Mouse (Mus musculus): ENCODE data around the gene Cct6b.

The Cct6b gene

DNA sequence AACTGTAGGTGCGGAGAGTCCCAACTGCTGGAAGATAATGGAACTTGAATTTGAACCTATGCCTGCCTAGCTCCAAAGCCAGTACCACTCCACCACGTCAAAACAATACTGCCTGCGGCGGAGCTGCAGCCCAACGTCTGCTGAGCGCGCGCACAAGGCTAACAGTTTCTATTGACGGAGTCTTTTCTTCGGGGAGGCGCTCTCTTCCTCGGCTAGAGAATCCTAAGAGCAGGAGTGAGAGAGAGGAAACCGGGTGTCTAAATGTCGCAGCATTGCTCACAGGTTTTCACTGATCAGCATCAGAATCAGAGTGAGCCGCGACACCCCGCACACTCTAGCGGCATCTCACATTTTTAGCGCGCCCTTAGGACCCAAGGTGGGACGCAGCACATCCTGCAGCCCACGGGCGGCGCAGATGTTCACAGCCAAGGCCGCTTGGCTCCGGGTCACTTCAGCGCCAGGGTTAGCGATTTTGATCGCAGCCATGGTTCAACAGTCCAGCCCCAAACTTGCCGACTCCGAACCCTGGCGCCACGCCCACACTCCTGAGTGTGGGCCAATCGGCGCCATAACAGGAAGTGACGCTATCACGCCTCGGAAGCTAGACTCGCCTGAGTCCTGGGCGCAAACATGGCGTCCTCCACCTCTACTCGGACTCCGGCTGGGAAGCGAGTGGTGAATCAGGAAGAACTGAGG is at the start of gene Cct6b, which contains the start of gene Zfp830:
Gene Cct6b (minus strand): TSS at position 580 of the 696 bp plus-strand sequence.
Gene Zfp830 (plus strand): TSS at position 604 of the 696 bp plus-strand sequence.
- DNase-seq (ENCODE audit: low read depth, low spot score): peak; percentile 95

- DNase-seq (ENCODE audit: low read depth, low spot score): no peak
Measured at GRCm38 (mm10) chr11:82808485-82808884, 44.4 kb upstream of the Cct6b start.

DNA sequence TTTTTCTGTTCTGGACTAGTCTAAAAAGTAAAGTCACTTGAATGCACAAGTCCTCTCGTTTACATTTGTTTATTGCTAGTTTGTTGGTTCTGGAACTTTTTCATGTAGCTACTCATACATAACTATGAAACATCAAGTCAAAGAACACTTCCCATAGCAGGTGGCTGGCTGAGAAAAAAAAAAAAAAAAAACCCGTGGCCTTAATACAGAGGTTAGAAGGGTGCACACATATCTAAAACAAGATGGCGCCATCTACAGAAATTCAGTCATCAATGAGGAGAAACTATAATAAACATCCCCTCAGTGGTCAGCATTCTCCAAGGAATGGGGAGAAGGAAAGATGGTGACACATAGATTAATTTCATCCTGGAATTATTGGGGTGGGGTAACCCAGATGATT is 43.2 kb upstream of the Cct6b start:
- DNase-seq (ENCODE audit: low read depth, low spot score): no peak

GRCm38 (mm10) chr11:82806656-82807055 is 42.5 kb upstream of the Cct6b start:
- DNase-seq (ENCODE audit: low read depth, low spot score): no peak

DNA sequence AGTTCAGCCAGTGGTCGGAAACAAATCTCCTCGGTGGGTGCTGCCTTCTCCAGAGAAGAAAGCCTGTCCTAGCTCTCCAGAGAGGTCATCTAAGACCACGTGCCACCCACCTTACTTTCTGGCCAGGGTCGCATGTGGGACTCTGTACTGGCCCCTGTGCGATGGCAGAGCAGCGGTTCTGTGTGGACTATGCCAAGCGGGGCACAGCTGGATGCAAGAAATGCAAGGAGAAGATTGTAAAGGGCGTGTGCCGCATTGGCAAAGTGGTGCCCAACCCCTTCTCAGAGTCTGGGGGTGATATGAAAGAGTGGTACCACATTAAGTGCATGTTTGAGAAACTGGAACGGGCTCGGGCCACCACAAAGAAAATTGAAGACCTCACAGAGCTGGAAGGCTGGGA is 19.3 kb upstream of the Cct6b start:
- no peak for DNase-seq (ENCODE audit: low read depth, low spot score)

- DNase-seq (ENCODE audit: low read depth, low spot score): no peak
Measured at GRCm38 (mm10) chr11:82782197-82782596, 18.1 kb upstream of the Cct6b start.

DNA sequence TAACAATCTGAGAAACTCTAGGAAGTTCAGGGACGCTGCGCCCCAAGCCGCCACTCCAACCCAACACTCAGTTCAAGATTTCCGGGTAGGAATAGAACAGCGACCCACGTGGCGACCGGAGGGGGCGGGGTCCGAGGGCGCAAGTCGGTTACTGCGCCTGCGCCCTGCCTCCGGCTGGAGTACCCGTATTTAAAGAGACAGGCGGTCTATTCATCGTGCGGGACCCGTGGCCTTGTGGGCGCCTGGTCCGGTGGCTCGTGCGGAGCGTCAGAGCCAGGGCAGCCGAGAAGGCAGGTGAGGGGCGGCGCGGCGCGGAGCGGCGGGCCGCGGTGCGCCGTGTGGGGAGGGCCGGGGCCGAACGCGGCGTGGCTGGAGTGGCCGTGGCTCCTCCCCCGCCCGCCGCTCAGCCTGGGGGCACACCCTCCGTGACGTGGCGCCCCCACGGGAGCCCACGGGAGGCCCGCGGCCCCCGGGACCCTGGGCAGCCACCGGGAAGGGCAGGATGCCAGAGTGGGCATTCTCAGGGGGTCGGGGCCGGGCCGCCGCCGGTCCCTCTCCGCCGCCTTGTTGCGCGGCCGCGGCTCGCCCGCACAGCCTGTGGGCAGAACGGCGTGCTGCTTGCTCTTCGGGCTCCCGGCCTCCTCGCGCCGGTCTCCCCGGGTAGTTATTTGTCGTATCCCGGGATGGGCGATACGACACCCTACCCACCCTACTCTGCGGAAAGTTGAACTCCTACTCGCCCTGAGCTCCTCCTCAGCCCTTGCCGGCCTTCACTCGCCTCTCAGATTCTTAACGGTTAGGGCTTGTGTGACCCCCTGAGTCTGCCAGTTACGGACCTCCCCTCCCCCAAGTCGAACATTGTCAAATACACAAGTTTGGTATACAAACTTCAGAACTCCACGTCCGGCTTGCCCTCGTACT is 17.1 kb upstream of the Cct6b start, which contains the start of gene Lig3:
Gene Lig3 (plus strand): TSS at position 126 of the 921 bp plus-strand sequence.
- peak; percentile 95 for DNase-seq (ENCODE audit: low read depth, low spot score)

GRCm38 (mm10) chr11:82780134-82780533 is 16.0 kb upstream of the Cct6b start:
- DNase-seq (ENCODE audit: low read depth, low spot score): no peak

DNA sequence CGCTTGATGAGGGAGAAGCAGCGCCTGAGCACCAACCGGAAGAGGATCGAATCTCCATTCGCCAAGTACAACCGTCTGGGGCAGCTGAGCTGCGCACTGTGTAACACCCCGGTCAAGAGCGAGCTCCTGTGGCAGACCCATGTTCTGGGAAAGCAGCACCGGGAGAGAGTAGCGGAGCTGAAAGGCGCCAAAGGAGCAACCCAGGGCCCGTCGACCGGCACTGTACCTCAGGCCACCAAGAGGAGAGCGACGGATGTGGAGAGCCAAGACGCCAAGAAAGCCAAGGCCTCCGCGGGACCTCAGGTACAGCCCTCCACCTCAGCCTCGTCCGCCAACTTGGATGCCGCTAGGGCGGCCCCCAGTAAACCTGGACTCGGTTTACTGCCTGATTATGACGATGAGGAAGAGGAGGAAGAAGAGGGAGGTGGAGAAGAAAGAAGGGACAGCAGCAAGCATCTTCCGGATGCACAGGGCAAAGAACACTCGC is 360 bp upstream of the Cct6b start:
- no peak for DNase-seq (ENCODE audit: low read depth, low spot score)

GRCm38 (mm10) chr11:82763261-82763660 is 860 bp downstream of the Cct6b start:
- DNase-seq (ENCODE audit: low read depth, low spot score): peak; percentile 35

DNA sequence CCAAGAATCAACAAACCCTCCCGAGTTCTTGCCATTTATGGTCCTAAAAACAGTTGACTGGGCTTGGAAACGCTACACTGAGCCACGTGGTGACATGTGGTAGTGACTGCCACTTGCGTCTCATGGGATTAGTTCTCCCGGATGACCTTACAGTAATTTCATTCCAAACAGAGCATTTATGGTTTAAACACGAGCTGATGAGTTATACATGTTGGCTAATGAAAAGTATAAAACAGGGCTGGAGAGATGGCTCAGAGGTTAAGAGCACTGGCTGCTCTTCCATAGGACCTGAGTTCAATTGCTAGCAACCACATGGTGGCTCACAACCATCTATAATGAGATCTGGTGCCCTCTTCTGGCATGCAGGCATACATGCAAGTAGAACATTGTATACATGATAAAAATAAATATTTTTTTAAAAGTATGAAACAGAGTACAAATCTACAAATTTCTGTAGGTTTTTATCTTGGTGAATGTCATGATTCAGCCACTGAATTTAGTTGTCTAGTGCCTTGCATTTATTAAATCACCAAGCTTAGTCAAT is 1.8 kb downstream of the Cct6b start:
- DNase-seq (ENCODE audit: low read depth, low spot score): no peak

- no peak for DNase-seq (ENCODE audit: low read depth, low spot score)
Measured at GRCm38 (mm10) chr11:82755919-82756318, 8.2 kb downstream of the Cct6b start.

- DNase-seq (ENCODE audit: low read depth, low spot score): no peak
Measured at GRCm38 (mm10) chr11:82752349-82753115, 11.6 kb downstream of the Cct6b start.

GRCm38 (mm10) chr11:82746857-82747366 is 17.2 kb downstream of the Cct6b start:
- peak; percentile 74 for DNase-seq (ENCODE audit: low read depth, low spot score)

GRCm38 (mm10) chr11:82746138-82746537 is 18.0 kb downstream of the Cct6b start:
- peak; percentile 70 for DNase-seq (ENCODE audit: low read depth, low spot score)

DNA sequence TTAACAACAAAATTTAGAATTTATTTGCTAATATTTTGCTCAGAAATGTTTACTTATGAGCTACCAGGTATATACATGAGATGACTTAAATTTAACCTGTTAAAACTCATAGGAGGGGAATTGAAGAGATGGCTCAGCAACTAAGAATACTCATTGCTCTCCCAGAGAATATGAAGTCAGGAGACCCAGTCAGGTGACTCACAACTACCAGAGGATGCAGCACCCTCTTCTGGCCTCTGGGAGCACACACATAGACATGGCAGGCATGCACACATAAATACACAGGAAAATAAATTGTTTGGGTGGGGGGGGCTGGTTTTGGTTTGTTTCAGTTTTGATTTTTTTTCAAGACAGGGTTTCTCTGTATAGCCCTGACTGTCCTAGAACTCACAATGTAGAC is 25.1 kb downstream of the Cct6b start:
- no peak for DNase-seq (ENCODE audit: low read depth, low spot score)

DNA sequence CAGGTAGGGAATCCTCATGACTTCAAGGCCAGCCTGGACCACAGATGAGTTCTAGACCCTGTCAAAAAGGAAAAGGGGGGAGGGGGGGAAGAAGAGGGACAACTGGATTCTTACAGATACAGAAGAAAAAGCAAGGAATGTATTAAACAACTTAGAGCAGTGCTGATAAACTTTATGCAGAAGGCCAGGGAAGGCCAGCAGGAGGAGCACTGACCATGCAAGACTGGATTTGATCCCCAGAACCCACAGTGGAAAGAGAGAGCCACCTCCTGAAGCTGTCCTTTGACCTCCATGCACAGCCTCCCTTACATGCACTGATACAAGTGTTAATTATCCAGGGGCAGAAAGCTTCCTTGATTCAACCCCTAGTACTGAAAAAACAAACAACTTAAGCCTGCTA is 29.9 kb downstream of the Cct6b start:
- DNase-seq (ENCODE audit: low read depth, low spot score): no peak

- peak; percentile 21 for DNase-seq (ENCODE audit: low read depth, low spot score)
Measured at GRCm38 (mm10) chr11:82726862-82727261, 37.3 kb downstream of the Cct6b start.

- no peak for DNase-seq (ENCODE audit: low read depth, low spot score)
Measured at GRCm38 (mm10) chr11:82719294-82719693, 44.8 kb downstream of the Cct6b start.

GRCm38 (mm10) chr11:82712681-82713080 is 51.4 kb downstream of the Cct6b start:
- no peak for DNase-seq (ENCODE audit: low read depth, low spot score)

GRCm38 (mm10) chr11:82708934-82709333 is 55.2 kb downstream of the Cct6b start:
- DNase-seq (ENCODE audit: low read depth, low spot score): no peak

All from CD4-positive helper T cell, adult 2 months (primary cell).